Mouse (Mus musculus): ENCODE data around the gene Nbl1.

Gene Nbl1

DNA sequence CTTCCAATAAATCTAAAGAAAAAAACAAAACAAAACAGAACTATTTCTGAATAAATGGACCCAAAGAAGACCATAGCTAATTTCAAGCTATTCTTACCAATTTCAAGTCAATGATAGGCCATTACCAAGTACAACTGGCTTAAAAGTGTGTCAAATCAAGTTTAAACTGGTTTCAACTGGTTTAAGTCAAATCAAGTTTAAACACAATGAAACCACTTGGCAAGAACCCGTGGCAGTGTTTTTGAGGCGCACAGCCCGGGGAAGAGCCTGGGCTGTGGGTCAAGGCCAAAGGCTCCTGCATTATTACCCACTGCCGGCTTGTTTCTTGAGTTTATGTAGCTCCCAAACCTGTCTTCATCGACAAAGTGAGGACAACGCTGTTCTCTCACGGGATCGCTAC, 7.5 kb upstream of the Nbl1 start:
- DNase-seq (ENCODE audit: low spot score in 2 of 2): no peak

- DNase-seq (ENCODE audit: low spot score in 2 of 2): no peak
Measured at GRCm38 (mm10) chr4:139096201-139096600, 3.4 kb upstream of the Nbl1 start.

- DNase-seq (ENCODE audit: low spot score in 2 of 2): no peak
Measured at GRCm38 (mm10) chr4:139095406-139095805, 2.6 kb upstream of the Nbl1 start.

- no peak for DNase-seq (ENCODE audit: low spot score in 2 of 2)
Measured at GRCm38 (mm10) chr4:139093196-139093530, 370 bp upstream of the Nbl1 start.

- peak in 1 of 2 experiments; percentile 41 for DNase-seq (ENCODE audit: low spot score in 2 of 2)
Measured at GRCm38 (mm10) chr4:139091478-139092355, 1.1 kb downstream of the Nbl1 start.

GRCm38 (mm10) chr4:139091066-139091465, 1.7 kb downstream of the Nbl1 start:
- DNase-seq (ENCODE audit: low spot score in 2 of 2): no peak

DNA sequence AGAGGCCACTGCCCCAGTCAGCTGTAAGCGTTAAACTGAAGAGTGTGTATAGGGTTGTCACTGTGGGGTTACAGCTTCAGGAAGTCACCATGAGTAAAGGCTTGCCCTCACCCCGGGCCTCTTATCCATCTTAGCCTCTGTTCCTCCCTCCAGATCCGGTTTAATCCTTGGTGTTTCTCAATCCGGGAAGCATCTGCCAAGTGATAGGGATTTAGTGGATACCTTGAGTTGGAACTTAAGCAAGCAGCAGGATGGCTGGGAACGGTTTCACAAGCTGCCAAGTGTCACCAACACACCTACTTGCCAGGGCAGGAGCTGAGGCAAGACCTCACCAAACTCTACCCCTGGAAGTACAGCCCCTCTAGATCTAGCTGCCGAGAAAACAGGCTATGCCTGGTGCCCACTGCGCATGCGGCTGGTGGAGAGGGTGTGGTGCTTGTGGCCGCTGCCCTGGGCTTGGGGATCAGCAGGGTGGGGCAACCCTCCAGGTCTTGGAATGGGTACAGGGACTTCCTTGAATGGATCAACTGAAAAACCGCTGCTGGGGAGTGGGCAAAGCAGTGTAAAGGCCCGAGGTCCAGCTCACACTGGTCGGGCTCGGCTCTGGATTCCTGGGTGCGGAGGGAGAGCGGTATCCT, 2.4 kb downstream of the Nbl1 start:
- DNase-seq (ENCODE audit: low spot score in 2 of 2): no peak

DNA sequence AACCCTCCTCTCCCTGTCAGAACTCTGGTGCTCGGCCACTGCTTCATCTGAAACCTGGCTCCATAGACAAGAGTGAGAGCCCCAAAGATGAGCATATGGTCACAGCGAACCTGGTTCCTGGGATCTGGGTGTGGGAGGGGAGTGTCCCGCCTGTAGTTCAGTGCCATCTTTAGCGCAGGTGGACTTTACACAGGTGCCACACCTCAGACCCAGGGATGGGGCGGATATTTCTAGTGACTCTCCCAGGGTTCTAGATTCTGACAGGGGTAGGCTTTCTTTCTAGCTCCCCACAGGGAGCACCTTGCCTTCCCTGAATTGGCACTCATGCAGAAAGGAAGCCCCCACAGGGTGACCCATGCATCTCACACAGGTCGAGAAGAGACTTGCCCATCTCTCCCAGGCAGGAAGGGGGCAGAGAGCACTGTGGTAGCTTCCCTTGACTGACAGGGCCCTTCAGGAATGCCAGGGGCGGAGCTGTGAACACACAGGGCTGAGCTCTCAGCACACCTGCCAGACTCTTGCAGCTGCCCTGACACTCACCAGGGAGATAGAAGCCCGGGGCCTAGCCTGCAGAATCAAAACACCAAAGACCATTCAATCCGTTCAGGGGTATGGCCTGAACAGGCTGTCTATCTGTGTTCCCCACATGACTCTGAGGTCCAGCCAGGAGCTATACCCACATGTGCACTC, 3.7 kb downstream of the Nbl1 start:
- no peak for DNase-seq (ENCODE audit: low spot score in 2 of 2)

DNA sequence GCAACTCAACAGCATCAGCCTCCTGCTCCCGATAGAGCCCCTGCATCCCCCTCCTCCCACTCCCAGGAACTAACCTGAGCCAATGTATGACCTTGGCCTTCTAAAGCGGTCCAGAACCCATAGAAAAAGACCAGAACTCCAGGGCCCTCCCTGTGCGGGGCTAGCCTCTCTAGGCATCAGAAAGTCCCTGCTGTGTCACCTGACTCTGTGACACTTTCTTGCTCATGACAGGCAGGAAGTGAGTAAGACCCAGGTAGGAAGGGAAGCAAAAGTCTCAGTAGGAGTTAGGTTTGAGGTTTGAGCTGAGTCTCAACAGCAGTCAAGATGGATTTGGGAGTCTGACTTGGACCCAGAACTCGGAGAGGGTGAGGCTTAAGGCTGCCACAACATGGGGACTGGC, 5.8 kb downstream of the Nbl1 start:
- DNase-seq (ENCODE audit: low spot score in 2 of 2): no peak

GRCm38 (mm10) chr4:139086037-139086436, 6.8 kb downstream of the Nbl1 start:
- DNase-seq (ENCODE audit: low spot score in 2 of 2): peak; percentile 86 to 91

DNA sequence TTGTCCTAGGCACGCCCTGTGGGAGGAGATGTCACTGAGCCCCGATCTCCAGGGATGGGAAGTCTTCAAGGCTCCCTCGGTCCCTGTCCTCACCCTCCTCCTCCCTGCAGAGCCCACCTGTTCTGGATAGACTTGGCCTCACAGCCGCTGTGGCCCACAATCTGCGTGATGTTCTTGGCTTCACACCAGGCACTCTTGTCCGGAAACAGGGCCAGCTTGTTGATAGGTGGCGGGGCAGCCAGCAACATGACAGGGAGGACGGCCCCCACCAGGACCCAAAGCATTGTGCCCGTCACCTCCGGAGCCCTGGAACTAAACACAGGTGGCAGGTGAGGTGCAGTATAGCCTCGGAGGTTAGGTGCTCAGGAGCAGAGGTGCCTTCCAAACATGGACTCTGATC, 7.5 kb downstream of the Nbl1 start:
- DNase-seq (ENCODE audit: low spot score in 2 of 2): no peak

- DNase-seq (ENCODE audit: low spot score in 2 of 2): peak; percentile 64 to 87
Measured at GRCm38 (mm10) chr4:139082790-139083564, 9.8 kb downstream of the Nbl1 start.

- no peak for DNase-seq (ENCODE audit: low spot score in 2 of 2)
Measured at GRCm38 (mm10) chr4:139081270-139081931, 11.4 kb downstream of the Nbl1 start.

DNA sequence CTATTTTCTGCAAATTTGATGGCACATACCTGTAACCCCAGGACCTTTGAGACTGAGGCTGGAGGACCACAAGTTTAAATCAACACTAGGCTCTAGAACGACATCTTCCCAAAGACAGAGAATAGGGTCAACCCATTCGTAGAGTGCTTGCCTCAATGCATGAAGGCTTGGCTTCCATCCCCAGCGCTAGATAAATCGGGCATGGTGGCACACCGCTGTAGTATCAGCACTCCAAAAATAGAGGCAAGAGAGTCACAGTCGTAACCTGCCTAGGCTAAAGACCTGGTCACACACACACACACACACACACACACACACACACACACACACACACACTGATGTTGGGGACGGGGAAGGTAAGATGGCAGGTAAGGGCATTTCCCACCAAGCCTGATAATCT, 12.5 kb downstream of the Nbl1 start:
- no peak for DNase-seq (ENCODE audit: low spot score in 2 of 2)

DNA sequence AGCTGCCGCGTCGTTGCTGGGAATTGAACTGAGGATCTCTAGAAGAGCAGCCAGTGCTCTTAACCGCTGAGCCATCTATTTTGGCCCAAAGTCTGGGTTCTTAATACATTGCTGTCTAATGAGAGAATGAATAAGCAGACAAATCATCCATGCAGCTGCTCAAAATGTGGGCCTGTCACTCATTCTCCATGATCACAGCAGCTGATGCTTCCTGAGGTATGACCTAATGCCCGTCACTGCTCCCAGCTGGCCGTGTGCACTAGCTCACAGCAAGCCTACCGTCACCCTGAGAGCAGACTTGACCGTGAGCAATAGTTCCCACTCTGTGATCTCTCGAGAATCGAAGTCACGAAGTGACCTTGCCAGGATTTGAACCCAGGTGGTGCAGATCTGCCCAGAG, 13.4 kb downstream of the Nbl1 start:
- DNase-seq (ENCODE audit: low spot score in 2 of 2): no peak

DNA sequence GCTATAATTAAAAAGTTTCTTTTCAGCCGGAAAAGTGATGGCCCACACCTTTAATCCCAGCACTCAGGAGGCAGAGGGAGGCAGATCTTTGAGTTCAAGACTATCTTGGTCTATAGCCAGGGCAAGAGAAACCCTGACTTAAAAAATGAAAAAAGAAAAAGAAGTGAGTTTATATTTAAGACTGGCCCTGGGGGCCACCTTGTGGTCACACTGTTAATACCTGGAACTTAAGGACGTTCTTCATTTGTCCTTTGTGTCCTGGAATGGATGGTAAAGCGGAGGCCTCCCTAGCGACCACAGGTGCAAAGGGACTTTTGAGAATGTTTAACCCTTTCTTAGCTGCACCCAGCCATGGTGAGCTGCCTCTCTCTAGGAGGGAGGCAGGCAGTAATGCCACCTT, 14.1 kb downstream of the Nbl1 start:
- DNase-seq (ENCODE audit: low spot score in 2 of 2): no peak

DNA sequence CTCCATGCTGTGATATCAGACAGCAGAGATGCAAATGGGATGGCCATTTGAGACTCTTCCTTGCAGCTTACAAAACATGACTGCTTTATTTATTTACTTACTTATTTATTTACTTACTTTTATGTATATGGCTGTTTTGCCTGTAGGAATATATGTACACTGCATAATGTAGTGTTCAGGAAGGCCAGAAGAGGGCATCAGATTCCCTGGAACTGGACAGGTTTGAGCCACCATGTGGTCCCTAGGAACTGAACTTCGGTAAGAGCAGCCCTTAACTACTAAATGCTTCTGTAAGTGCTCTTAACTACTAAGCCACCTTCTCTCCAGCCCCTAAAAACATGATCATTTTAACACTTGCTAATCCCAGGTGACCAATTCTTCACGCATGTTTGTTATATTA, 14.5 kb downstream of the Nbl1 start:
- DNase-seq (ENCODE audit: low spot score in 2 of 2): no peak

GRCm38 (mm10) chr4:139075915-139076314, 16.9 kb downstream of the Nbl1 start:
- DNase-seq (ENCODE audit: low spot score in 2 of 2): no peak

DNA sequence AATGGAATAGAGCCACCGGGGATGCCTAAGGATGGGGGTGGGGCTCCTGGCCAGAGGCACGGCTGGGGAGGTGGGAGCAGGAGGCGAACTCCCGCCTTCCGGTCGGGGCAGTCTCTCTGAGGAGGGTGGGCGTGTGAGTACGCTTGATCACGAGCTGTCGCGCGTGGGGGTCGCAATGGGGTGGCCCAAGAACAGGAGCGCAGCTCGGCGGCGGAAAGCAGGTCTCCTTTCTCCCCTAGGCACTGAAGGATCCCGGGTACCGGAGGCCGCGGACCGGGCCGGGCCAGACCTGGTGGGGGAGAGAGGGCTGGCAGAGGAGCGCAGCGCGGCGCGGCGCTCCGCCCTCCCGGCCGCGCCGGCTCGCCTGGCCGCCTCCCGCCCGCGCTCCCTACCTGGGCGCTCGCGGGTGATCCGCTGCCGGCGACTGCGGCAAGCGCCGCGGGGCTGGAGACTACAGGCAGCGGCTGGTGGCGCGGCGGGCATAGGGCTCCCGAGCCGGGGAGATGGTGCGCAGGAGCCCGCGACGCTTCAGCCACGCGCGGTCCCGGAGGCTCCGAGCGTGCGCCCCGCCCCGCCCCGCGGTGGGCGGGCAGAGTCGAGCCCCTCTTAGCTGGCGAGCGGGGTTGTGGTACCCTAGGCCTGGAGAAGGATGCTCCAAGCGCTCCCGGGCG, 17.6 kb downstream of the Nbl1 start, which contains the start of gene Htr6:
Gene Htr6, minus strand, starts transcription at position 530 of the 671 bp plus-strand sequence.
- DNase-seq (ENCODE audit: low spot score in 2 of 2): no peak

DNA sequence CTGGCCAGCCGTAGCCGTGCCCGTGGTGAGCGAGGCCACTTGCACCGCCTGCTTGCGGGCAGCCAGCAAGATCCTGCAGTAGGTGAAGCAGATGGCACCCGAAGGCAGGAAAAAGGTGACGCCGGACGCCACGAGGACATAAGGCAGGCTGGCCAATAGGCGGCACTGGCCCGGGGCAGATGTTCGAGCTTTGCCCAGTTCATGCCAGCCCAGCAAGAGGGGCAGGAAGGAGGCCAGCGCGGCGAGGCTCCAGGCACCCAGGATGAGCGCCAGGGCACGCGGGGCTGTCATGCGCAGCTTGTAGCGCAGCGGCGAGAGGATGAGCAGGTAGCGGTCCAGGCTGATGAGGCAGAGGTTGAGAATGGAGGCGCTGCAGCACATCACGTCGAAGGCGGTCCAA, 18.7 kb downstream of the Nbl1 start:
- no peak for DNase-seq (ENCODE audit: low spot score in 2 of 2)

- DNase-seq (ENCODE audit: low spot score in 2 of 2): no peak
Measured at GRCm38 (mm10) chr4:139068287-139068686, 24.5 kb downstream of the Nbl1 start.
